Mouse (Mus musculus) bone marrow, adult 2 months (tissue): ENCODE data around the gene Frmpd3.

Source experiments
- CTCF ChIP-seq: fragments of 200-500 bp; IDR thresholded peaks from 2 replicates; pipeline ENCODE4 v1.5.1; 2011; ENCODE audit warnings: low read length, control low read depth; ENCODE audit not compliant: control insufficient read depth, insufficient read depth
- POLR2A ChIP-seq: fragments of 200-500 bp; IDR thresholded peaks from 2 replicates; pipeline ENCODE4 v1.6.1; 2011; ENCODE audit warnings: low read depth, mild to moderate bottlenecking, control low read depth, low read length, borderline replicate concordance; ENCODE audit not compliant: control insufficient read depth

DNA sequence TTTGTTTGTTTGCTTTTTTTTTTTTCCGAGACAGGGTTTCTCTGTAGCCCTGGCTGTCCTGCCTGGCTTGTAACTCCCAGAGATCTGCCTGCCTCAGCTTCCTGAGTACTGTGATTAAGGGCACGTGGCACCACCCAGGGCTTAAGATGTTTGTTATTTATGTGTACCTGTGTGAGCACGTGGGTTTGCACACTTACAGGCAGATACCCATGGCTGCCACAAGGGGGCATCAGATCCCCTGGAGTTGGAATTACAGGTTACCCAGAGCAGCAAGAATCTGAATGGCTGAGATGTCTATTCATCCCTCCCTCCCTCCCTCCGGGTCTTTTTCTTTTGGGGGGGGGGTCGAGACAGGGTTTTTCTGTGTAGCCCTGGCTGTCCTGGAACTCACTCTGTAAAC, 137.1 kb downstream of the Frmpd3 start:
- TF ChIP-seq CTCF = peak; percentile 77
- no peak for TF ChIP-seq POLR2A
